Mouse (Mus musculus) cerebellum, postnatal 36 days (tissue): ENCODE results near the gene Pard3.

ENCODE experiments used
- DNase-seq, 2 experiments: peaks; one replicate each; pipeline ENCODE4 v3.0.0; 2021 to 2022; ENCODE audit warnings: mixed read lengths in 2 of 2

Pard3 gene

DNA sequence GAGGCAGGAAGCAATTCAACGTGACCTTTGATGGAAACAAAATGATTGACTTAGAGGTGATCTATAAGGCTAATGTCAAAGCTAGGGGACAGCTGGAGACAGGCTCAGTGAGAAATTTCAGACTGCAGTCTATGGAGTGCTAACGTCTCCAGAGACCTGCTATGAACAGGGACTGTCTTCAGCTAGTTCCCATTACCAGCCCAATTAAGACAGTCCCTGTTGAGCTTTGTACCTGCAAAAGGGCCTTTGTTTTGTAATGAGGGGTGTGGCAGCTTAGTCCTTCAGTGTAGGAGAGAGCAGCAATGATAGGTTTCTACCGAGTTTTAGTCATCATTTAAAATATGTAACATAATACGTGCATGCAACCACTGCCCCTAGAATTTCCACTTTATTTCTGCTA is 448.9 kb downstream of the Pard3 start:
- DNase-seq: no peak

GRCm38 (mm10) chr8:127514810-127515735 is 451.4 kb downstream of the Pard3 start:
- no peak for DNase-seq

DNA sequence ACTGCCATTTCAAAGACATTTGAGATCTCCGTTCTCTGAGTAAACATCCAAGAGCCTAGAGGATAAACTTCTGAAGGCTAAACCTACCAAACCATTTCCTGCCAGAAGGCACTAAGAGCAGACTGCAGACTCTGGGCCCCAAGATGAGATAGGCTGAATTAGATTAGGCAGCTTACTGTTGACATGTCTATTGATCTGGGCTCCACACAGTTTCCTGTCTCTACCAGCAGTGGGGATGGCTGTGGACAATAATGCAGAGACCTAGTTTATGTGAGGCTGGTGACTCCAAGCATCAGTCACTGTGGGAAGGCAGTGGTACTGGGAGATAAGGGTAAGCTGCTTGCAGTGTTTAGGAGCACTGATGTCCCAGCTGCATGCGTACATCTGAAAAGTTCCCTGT is 452.4 kb downstream of the Pard3 start:
- no peak for DNase-seq

GRCm38 (mm10) chr8:127525673-127526072 is 462.0 kb downstream of the Pard3 start:
- no peak for DNase-seq

DNA sequence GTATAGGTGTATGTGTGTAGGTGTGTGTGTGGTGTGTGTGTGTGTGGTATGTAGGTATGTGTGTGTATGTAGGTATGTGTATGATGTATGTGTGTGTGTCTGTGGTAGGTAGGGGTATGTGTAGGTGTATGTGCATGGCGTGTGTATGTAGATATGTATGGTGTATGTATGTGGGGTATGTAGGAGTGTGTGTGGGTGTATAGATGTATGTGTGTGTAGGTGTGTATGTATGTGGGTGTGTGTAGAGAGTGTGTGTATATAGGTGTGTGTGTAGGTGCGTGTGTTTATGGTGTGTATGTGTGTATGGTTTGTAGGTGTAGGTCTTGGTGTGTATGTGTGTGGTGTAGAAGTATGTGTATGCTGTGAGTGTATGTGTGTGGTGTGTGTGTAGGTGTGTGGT is 464.6 kb downstream of the Pard3 start:
- no peak for DNase-seq

GRCm38 (mm10) chr8:127529746-127530145 is 466.1 kb downstream of the Pard3 start:
- DNase-seq: no peak

- DNase-seq: no peak
Measured at GRCm38 (mm10) chr8:127531866-127532265, 468.2 kb downstream of the Pard3 start.

- no peak for DNase-seq
Measured at GRCm38 (mm10) chr8:127534789-127535188, 471.1 kb downstream of the Pard3 start.

GRCm38 (mm10) chr8:127535192-127535845 is 471.6 kb downstream of the Pard3 start:
- DNase-seq: no peak

DNA sequence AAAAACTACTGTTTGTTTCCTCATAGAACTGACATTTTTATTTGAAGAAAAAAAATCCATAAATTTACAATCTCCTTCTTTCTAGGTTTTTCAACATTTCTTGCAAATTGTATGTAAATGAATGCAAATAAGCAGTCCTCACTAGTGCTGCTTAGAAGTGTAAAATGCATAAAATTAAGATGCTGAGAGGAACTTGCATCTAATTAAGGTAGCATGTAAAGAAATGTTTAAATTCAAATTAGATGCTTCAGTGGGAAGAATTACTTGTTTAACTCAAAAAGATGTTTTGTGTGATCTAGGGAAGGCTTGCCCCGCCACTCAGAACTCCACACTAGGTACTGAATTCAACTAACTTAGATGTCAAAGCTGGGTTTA is 472.1 kb downstream of the Pard3 start:
- DNase-seq: no peak

DNA sequence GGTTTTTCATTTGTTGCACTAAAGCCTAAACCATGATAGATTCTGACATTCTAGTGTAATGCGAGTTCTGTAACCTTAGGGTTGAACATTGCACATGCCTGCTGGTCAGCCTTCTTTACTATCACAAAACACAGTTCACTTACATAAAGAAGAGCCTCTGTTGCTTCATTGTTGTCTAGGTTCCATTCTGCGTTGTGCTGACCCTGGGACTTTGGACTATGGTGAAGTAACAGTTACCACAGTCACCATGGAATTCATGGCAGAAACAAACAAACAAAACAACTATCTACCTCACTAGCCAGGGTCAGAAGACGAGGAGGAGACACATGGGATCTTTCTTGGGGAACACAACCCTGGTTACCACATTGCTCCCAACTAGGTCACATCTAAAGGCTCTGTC is 476.1 kb downstream of the Pard3 start:
- no peak for DNase-seq

- DNase-seq: no peak
Measured at GRCm38 (mm10) chr8:127540273-127540672, 476.6 kb downstream of the Pard3 start.

DNA sequence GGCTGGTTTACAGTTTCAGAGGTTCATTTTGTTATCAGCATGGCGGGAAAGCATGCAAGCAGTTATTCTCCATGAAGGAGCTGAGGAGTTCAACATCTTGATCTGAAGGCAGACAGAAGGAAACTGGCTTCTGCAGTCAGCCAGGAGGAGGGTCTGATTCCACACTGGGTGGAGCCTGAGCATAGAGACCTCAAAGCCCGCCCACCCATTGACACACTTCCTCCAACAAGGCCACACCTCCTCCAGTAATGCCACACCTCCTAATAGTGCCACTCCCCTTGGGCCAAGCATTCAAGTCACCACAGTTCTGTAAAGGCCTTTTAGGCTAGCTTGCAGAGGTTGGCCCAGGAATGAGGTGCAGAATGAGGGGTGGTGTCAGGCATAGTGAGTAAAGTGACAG is 478.5 kb downstream of the Pard3 start:
- no peak for DNase-seq

GRCm38 (mm10) chr8:127543676-127544075 is 480.0 kb downstream of the Pard3 start:
- DNase-seq: no peak

DNA sequence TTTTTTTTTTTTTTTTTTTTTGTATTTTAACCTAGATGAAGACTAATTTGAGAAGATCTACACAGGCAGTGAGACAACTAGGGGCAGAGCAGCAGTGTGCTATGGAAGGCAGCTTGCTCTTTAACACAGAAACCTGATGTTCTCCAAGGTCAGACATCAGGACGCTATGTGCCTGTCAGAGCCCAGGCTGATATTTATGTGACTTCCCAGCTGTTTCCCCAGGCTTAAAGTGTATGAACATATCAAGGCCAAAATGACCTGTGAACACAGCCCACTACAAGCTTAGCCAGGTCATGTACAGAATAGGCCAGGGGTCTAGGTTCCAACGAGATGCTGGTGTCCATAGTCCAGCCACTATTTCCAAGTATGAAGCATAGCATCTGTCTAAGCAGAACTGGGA is 482.5 kb downstream of the Pard3 start:
- no peak for DNase-seq

GRCm38 (mm10) chr8:127550928-127551327 is 487.2 kb downstream of the Pard3 start:
- DNase-seq: no peak

GRCm38 (mm10) chr8:127552161-127552595 is 488.5 kb downstream of the Pard3 start:
- DNase-seq: no peak

DNA sequence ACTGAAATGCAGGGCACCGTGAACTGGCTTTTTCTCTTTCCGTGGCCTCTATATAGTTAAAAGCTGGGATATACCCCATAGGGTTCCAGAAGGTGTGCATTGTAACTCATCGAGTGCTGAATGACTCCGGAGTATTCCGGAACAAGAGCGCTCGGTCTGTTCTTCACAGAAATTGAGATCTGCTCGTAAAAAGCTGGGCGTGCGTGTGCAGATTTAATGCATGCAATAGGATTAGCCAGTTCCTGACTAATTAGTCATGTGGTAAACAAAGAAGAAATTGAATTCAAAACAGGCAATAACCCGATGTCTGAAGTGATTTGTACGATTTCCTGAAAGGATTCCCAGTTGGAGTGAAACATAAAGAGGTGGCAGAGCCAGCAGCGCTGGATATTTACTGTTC is 489.1 kb downstream of the Pard3 start:
- no peak for DNase-seq

- DNase-seq: no peak
Measured at GRCm38 (mm10) chr8:127553582-127553981, 489.9 kb downstream of the Pard3 start.

- no peak for DNase-seq
Measured at GRCm38 (mm10) chr8:127555795-127556194, 492.1 kb downstream of the Pard3 start.

DNA sequence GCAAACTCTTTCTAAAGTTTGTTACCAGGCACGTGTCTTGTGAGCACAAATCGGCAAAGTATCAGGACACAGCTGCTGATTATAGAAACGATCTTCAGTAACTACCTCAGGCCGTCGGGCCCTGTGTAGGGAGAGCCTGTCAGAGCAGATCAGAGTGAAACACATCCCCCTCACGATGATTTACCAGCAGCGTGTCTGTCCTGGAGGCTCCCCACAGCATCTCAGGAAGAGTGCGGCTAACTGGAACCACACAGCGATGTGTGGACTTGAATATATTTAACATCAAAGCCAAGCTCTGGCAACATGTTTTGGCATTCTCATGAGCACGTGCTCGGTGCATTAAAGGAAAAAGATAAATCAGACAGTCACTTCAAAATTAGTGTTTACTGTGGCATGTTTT is 493.3 kb downstream of the Pard3 start:
- DNase-seq: no peak

- DNase-seq: no peak
Measured at GRCm38 (mm10) chr8:127557566-127557965, 493.9 kb downstream of the Pard3 start.

GRCm38 (mm10) chr8:127563634-127564033 is 499.9 kb downstream of the Pard3 start:
- DNase-seq: no peak

DNA sequence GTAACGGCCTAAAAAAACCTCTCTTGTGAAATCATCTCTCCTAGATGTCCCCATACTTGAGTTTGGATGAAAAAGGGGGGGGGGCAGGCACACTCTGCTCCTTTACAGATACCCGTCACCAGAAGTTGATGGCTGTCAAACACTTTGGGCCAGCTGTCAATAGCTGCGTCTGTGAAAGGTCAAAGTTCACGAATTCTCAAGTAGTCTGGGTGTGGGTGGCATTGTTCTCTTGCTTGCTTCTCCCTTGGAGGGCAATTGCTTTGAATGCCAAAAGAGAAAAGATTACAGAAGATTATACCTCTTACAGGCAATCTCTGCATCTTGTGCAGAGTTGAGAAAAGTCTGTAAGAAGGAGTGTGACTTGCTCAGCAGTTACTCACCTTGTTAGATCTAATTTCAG is 500.7 kb downstream of the Pard3 start:
- no peak for DNase-seq
